Mouse (Mus musculus): ENCODE data around the gene Jarid2. TPM values are rescaled to one million over a fixed set of nuclear protein-coding genes. Genes with fewer than 3 reads are reported as not detected.

The Jarid2 gene
- polyA plus RNA-seq, 1 experiment from 2014 or later = 26.5 TPM

GRCm38 (mm10) chr13:44812381-44812780, 83.1 kb downstream of the Jarid2 start:
- Histone ChIP-seq H3K36me3 (ENCODE audit: control insufficient read depth, insufficient read depth, low read length) (no peaks in the 10 kb centered on the region), H3K9ac (replicated peaks; ENCODE audit: low read depth, low read length) (no peak overlapping the region), H3K9me3 (ENCODE audit: control insufficient read depth, low read depth, low read length) (no peaks in the 10 kb centered on the region), H3K4me1 (ENCODE audit: control insufficient read depth, insufficient read depth, low read length) (0 out of 2 replicates have a peak, but pooled peaks cover 3% of the 10 kb centered on the region), H3K4me2 (replicated peaks; ENCODE audit: low read depth, low read length) (no peak overlapping the region), H3K27me3 (ENCODE audit: control insufficient read depth, insufficient read depth, low read length) (no peaks in the 10 kb centered on the region), H3K27ac (ENCODE audit: low read length) (no peak overlapping the region), H3K4me3 (ENCODE audit: low read depth, low read length) (no peak overlapping the region)
- 69% methylated on average over 5 of the region's 5 CpGs for WGBS
- ATAC-seq (ENCODE audit: insufficient number of reproducible peaks, insufficient read depth, low FRiP score, low read depth) = no peak

- H3K4me3 ChIP-seq (ENCODE audit: low read depth, low read length) = no peak overlapping the region
- no peak for ATAC-seq (ENCODE audit: insufficient number of reproducible peaks, insufficient read depth, low FRiP score, low read depth)
- no peaks in the 10 kb centered on the region for H3K9me3 ChIP-seq (ENCODE audit: control insufficient read depth, low read depth, low read length)
- H3K4me2 ChIP-seq (replicated peaks; ENCODE audit: low read depth, low read length) = no peak overlapping the region
- H3K27me3 ChIP-seq (ENCODE audit: control insufficient read depth, insufficient read depth, low read length) = no peaks in the 10 kb centered on the region
- no peak overlapping the region for H3K9ac ChIP-seq (replicated peaks; ENCODE audit: low read depth, low read length)
- no peak overlapping the region for H3K27ac ChIP-seq (ENCODE audit: low read length)
- no peaks in the 10 kb centered on the region for H3K36me3 ChIP-seq (ENCODE audit: control insufficient read depth, insufficient read depth, low read length)
- H3K4me1 ChIP-seq (ENCODE audit: control insufficient read depth, insufficient read depth, low read length) = peaks cover 8% of the 10 kb centered on the region; the same call in 1 of the 2 replicates
- WGBS = 11% methylated on average over 4 of the region's 4 CpGs
Observed at GRCm38 (mm10) chr13:44819400-44819799, 90.1 kb downstream of the Jarid2 start.

GRCm38 (mm10) chr13:44822578-44822977, 93.3 kb downstream of the Jarid2 start:
- Histone ChIP-seq H3K27ac (ENCODE audit: low read length) (no peak overlapping the region), H3K27me3 (ENCODE audit: control insufficient read depth, insufficient read depth, low read length) (no peaks in the 10 kb centered on the region), H3K4me2 (replicated peaks; ENCODE audit: low read depth, low read length) (no peak overlapping the region), H3K9me3 (ENCODE audit: control insufficient read depth, low read depth, low read length) (no peaks in the 10 kb centered on the region), H3K36me3 (ENCODE audit: control insufficient read depth, insufficient read depth, low read length) (no peaks in the 10 kb centered on the region), H3K4me1 (ENCODE audit: control insufficient read depth, insufficient read depth, low read length) (peaks cover 6% of the 10 kb centered on the region; the same call in 1 of the 2 replicates), H3K9ac (replicated peaks; ENCODE audit: low read depth, low read length) (no peak overlapping the region), H3K4me3 (ENCODE audit: low read depth, low read length) (no peak overlapping the region)
- ATAC-seq (ENCODE audit: insufficient number of reproducible peaks, insufficient read depth, low FRiP score, low read depth) = no peak

- H3K9ac ChIP-seq (replicated peaks; ENCODE audit: low read depth, low read length) = no peak overlapping the region
- no peaks in the 10 kb centered on the region for H3K36me3 ChIP-seq (ENCODE audit: control insufficient read depth, insufficient read depth, low read length)
Observed at GRCm38 (mm10) chr13:44828903-44829302, 99.6 kb downstream of the Jarid2 start.

GRCm38 (mm10) chr13:44832104-44832503, 102.8 kb downstream of the Jarid2 start:
- no peak overlapping the region for H3K4me2 ChIP-seq (replicated peaks; ENCODE audit: low read depth, low read length)
- no peaks in the 10 kb centered on the region for H3K9me3 ChIP-seq (ENCODE audit: control insufficient read depth, low read depth, low read length)
- no peak for ATAC-seq (ENCODE audit: insufficient number of reproducible peaks, insufficient read depth, low FRiP score, low read depth)
- H3K9ac ChIP-seq (replicated peaks; ENCODE audit: low read depth, low read length) = no peak overlapping the region
- 79% methylated on average over 2 of the region's 2 CpGs for WGBS
- H3K27ac ChIP-seq (ENCODE audit: low read length) = no peak overlapping the region
- no peaks in the 10 kb centered on the region for H3K27me3 ChIP-seq (ENCODE audit: control insufficient read depth, insufficient read depth, low read length)
- H3K4me3 ChIP-seq (ENCODE audit: low read depth, low read length) = no peak overlapping the region
- no peaks in the 10 kb centered on the region for H3K36me3 ChIP-seq (ENCODE audit: control insufficient read depth, insufficient read depth, low read length)
- 0 out of 2 replicates have a peak, but pooled peaks cover 2% of the 10 kb centered on the region for H3K4me1 ChIP-seq (ENCODE audit: control insufficient read depth, insufficient read depth, low read length)

More at GRCm38 (mm10) chr13:44828903-44829302, 99.6 kb downstream of the Jarid2 start:
- 83% methylated on average over 5 of the region's 5 CpGs for WGBS
- no peak overlapping the region for H3K27ac ChIP-seq (ENCODE audit: low read length)
- H3K4me2 ChIP-seq (replicated peaks; ENCODE audit: low read depth, low read length) = no peak overlapping the region
- H3K9me3 ChIP-seq (ENCODE audit: control insufficient read depth, low read depth, low read length) = no peaks in the 10 kb centered on the region
- 0 out of 2 replicates have a peak, but pooled peaks cover 2% of the 10 kb centered on the region for H3K4me1 ChIP-seq (ENCODE audit: control insufficient read depth, insufficient read depth, low read length)
- ATAC-seq (ENCODE audit: insufficient number of reproducible peaks, insufficient read depth, low FRiP score, low read depth) = no peak
- no peaks in the 10 kb centered on the region for H3K27me3 ChIP-seq (ENCODE audit: control insufficient read depth, insufficient read depth, low read length)
- H3K4me3 ChIP-seq (ENCODE audit: low read depth, low read length) = no peak overlapping the region

GRCm38 (mm10) chr13:44832866-44833265, 103.6 kb downstream of the Jarid2 start:
- H3K4me2 ChIP-seq (replicated peaks; ENCODE audit: low read depth, low read length) = no peak overlapping the region
- 0 out of 2 replicates have a peak, but pooled peaks cover 2% of the 10 kb centered on the region for H3K4me1 ChIP-seq (ENCODE audit: control insufficient read depth, insufficient read depth, low read length)
- no peak overlapping the region for H3K4me3 ChIP-seq (ENCODE audit: low read depth, low read length)
- 86% methylated on average over 4 of the region's 4 CpGs for WGBS
- H3K9me3 ChIP-seq (ENCODE audit: control insufficient read depth, low read depth, low read length) = no peaks in the 10 kb centered on the region
- no peak overlapping the region for H3K27ac ChIP-seq (ENCODE audit: low read length)
- no peak overlapping the region for H3K9ac ChIP-seq (replicated peaks; ENCODE audit: low read depth, low read length)
- ATAC-seq (ENCODE audit: insufficient number of reproducible peaks, insufficient read depth, low FRiP score, low read depth) = no peak
- H3K27me3 ChIP-seq (ENCODE audit: control insufficient read depth, insufficient read depth, low read length) = no peaks in the 10 kb centered on the region
- H3K36me3 ChIP-seq (ENCODE audit: control insufficient read depth, insufficient read depth, low read length) = no peaks in the 10 kb centered on the region

- 47% methylated on average over 3 of the region's 3 CpGs for WGBS
- Histone ChIP-seq H3K36me3 (ENCODE audit: control insufficient read depth, insufficient read depth, low read length) (no peaks in the 10 kb centered on the region), H3K27ac (ENCODE audit: low read length) (no peak overlapping the region), H3K4me3 (ENCODE audit: low read depth, low read length) (no peak overlapping the region), H3K9ac (replicated peaks; ENCODE audit: low read depth, low read length) (no peak overlapping the region), H3K9me3 (ENCODE audit: control insufficient read depth, low read depth, low read length) (no peaks in the 10 kb centered on the region), H3K27me3 (ENCODE audit: control insufficient read depth, insufficient read depth, low read length) (no peaks in the 10 kb centered on the region), H3K4me2 (replicated peaks; ENCODE audit: low read depth, low read length) (no peak overlapping the region), H3K4me1 (ENCODE audit: control insufficient read depth, insufficient read depth, low read length) (0 out of 2 replicates have a peak, but pooled peaks cover 2% of the 10 kb centered on the region)
- 0 out of 2 replicates have a peak, but pooled peaks have one; percentile 6 for ATAC-seq (ENCODE audit: insufficient number of reproducible peaks, insufficient read depth, low FRiP score, low read depth)
Observed at GRCm38 (mm10) chr13:44833353-44833752, 104.1 kb downstream of the Jarid2 start.

GRCm38 (mm10) chr13:44837445-44837844, 108.2 kb downstream of the Jarid2 start:
- ATAC-seq (ENCODE audit: insufficient number of reproducible peaks, insufficient read depth, low FRiP score, low read depth) = no peak
- H3K4me3 ChIP-seq (ENCODE audit: low read depth, low read length) = no peak overlapping the region

More at GRCm38 (mm10) chr13:44837445-44837844, 108.2 kb downstream of the Jarid2 start:
- WGBS = 86% methylated on average over 6 of the region's 6 CpGs
- H3K9ac ChIP-seq (replicated peaks; ENCODE audit: low read depth, low read length) = no peak overlapping the region
- H3K27me3 ChIP-seq (ENCODE audit: control insufficient read depth, insufficient read depth, low read length) = no peaks in the 10 kb centered on the region
- peaks cover 21% of the 10 kb centered on the region for H3K4me1 ChIP-seq (ENCODE audit: control insufficient read depth, insufficient read depth, low read length)
- H3K36me3 ChIP-seq (ENCODE audit: control insufficient read depth, insufficient read depth, low read length) = no peaks in the 10 kb centered on the region
- no peaks in the 10 kb centered on the region for H3K9me3 ChIP-seq (ENCODE audit: control insufficient read depth, low read depth, low read length)
- H3K4me2 ChIP-seq (replicated peaks; ENCODE audit: low read depth, low read length) = no peak overlapping the region
- no peak overlapping the region for H3K27ac ChIP-seq (ENCODE audit: low read length)
